Mouse (Mus musculus) telencephalon, adult 2 months (tissue): ENCODE measurements around the gene Zfp213.
"Not testable (repeated sequence)": the region's sequence is repeated elsewhere in the genome, so short reads cannot be mapped to it uniquely, and the experiment has no call there.

ENCODE experiments used
- DNase-seq: peaks from one replicate; pipeline ENCODE4 v3.0.0-alpha.2; 2011; ENCODE audit warnings: low read depth, low spot score

The Zfp213 gene

GRCm38 (mm10) chr17:23563595-23564367 is at the start of gene Zfp213:
Zfp213 (minus strand) TSS chr17:23564238.
- peak; percentile 93 for DNase-seq

- no peak for DNase-seq
These were observed 46.3 kb upstream of the Zfp213 start for GRCm38 (mm10) chr17:23610361-23610800.

GRCm38 (mm10) chr17:23609612-23610011 is 45.6 kb upstream of the Zfp213 start:
- DNase-seq, result no peak

- DNase-seq, result no peak
These were observed 41.2 kb upstream of the Zfp213 start for GRCm38 (mm10) chr17:23605220-23605619.

GRCm38 (mm10) chr17:23604394-23604793 is 40.4 kb upstream of the Zfp213 start:
- DNase-seq, result no peak

GRCm38 (mm10) chr17:23603542-23603941 is 39.5 kb upstream of the Zfp213 start:
- DNase-seq, result no peak

- DNase-seq, result no peak
These were observed 39.0 kb upstream of the Zfp213 start for GRCm38 (mm10) chr17:23603077-23603476.

- DNase-seq, result no peak
These were observed 38.0 kb upstream of the Zfp213 start for GRCm38 (mm10) chr17:23601836-23602585.

- DNase-seq, result no peak
These were observed 36.9 kb upstream of the Zfp213 start, which contains the start of gene Zscan10 for GRCm38 (mm10) chr17:23600641-23601622. Zscan10 (plus strand) TSS chr17:23600856.

- no peak for DNase-seq
These were observed 35.6 kb upstream of the Zfp213 start for GRCm38 (mm10) chr17:23599605-23600063.

- peak; percentile 81 for DNase-seq
These were observed 34.8 kb upstream of the Zfp213 start, which contains the start of gene Zfp13 for GRCm38 (mm10) chr17:23598582-23599552. Zfp13 (minus strand) TSS chr17:23599487.

- not testable (repeated sequence) for DNase-seq
These were observed 31.1 kb upstream of the Zfp213 start for GRCm38 (mm10) chr17:23595139-23595538.

GRCm38 (mm10) chr17:23592926-23593300 is 28.9 kb upstream of the Zfp213 start:
- no peak for DNase-seq

- peak; percentile 93 for DNase-seq
These were observed 28.3 kb upstream of the Zfp213 start for GRCm38 (mm10) chr17:23592208-23592925.

GRCm38 (mm10) chr17:23587253-23587652 is 23.2 kb upstream of the Zfp213 start:
- no peak for DNase-seq

- DNase-seq, result peak; percentile 79
These were observed 21.9 kb upstream of the Zfp213 start for GRCm38 (mm10) chr17:23585721-23586491.

GRCm38 (mm10) chr17:23584786-23585185 is 20.7 kb upstream of the Zfp213 start:
- DNase-seq, result no peak

- no peak for DNase-seq
These were observed 12.0 kb upstream of the Zfp213 start for GRCm38 (mm10) chr17:23575951-23576552.
